Mouse (Mus musculus): ENCODE results near the gene Coch. TPM values are rescaled to one million over a fixed set of nuclear protein-coding genes. Genes with fewer than 3 reads are reported as not detected.
"Not testable (repeated sequence)": the region's sequence is repeated elsewhere in the genome, so short reads cannot be mapped to it uniquely, and the experiment has no call there.

The Coch gene
- polyA plus RNA-seq, 1 experiment from 2014 or later = 11.9 TPM

GRCm38 (mm10) chr12:51603306-51603705 lies 10.2 kb downstream of the Coch start:
- ATAC-seq (ENCODE audit: low FRiP score) = no peak
- Histone ChIP-seq H3K27me3 (no peaks in the 10 kb centered on the region), H3K9ac (no peak overlapping the region), H3K36me3 (peaks cover 14% of the 10 kb centered on the region; the same call in 1 of the 2 replicates), H3K9me3 (replicated peaks) (no peaks in the 10 kb centered on the region), H3K4me2 (replicated peaks) (no peak overlapping the region), H3K4me1 (no peaks in the 10 kb centered on the region), H3K4me3 (no peak overlapping the region), H3K27ac (no peak overlapping the region)
- WGBS = 97% methylated on average over 10 of the region's 10 CpGs

GRCm38 (mm10) chr12:51606138-51606537 lies 13.0 kb downstream of the Coch start:
- Histone ChIP-seq H3K4me3 (no peak overlapping the region), H3K27ac (no peak overlapping the region), H3K4me1 (no peaks in the 10 kb centered on the region), H3K9ac (no peak overlapping the region), H3K36me3 (peaks cover 26% of the 10 kb centered on the region), H3K27me3 (no peaks in the 10 kb centered on the region), H3K9me3 (replicated peaks) (no peaks in the 10 kb centered on the region), H3K4me2 (replicated peaks) (no peak overlapping the region)
- 91% methylated on average over 4 of the region's 4 CpGs for WGBS
- no peak for ATAC-seq (ENCODE audit: low FRiP score)

- 95% methylated on average over 5 of the region's 5 CpGs for WGBS
- ATAC-seq (ENCODE audit: low FRiP score) = no peak
- no peak overlapping the region for H3K9ac ChIP-seq
- H3K9me3 ChIP-seq (replicated peaks) = no peaks in the 10 kb centered on the region
- H3K27ac ChIP-seq = no peak overlapping the region
- no peaks in the 10 kb centered on the region for H3K4me1 ChIP-seq
- H3K4me3 ChIP-seq = no peak overlapping the region
- H3K4me2 ChIP-seq (replicated peaks) = no peak overlapping the region
- no peaks in the 10 kb centered on the region for H3K27me3 ChIP-seq
- peaks cover 44% of the 10 kb centered on the region for H3K36me3 ChIP-seq
Measured at GRCm38 (mm10) chr12:51612361-51612760, 19.2 kb downstream of the Coch start.

GRCm38 (mm10) chr12:51620572-51620971 lies 27.4 kb downstream of the Coch start:
- Histone ChIP-seq H3K4me3 (no peak overlapping the region), H3K9me3 (replicated peaks) (no peaks in the 10 kb centered on the region), H3K27me3 (no peaks in the 10 kb centered on the region), H3K36me3 (peaks cover 18% of the 10 kb centered on the region), H3K4me1 (no peaks in the 10 kb centered on the region), H3K27ac (no peak overlapping the region), H3K4me2 (replicated peaks) (no peak overlapping the region), H3K9ac (no peak overlapping the region)
- ATAC-seq (ENCODE audit: low FRiP score) = no peak

GRCm38 (mm10) chr12:51621161-51621560 lies 28.0 kb downstream of the Coch start:
- Histone ChIP-seq H3K9ac (no peak overlapping the region), H3K36me3 (peaks cover 15% of the 10 kb centered on the region), H3K9me3 (replicated peaks) (no peaks in the 10 kb centered on the region), H3K4me3 (no peak overlapping the region), H3K4me2 (replicated peaks) (no peak overlapping the region), H3K27me3 (no peaks in the 10 kb centered on the region), H3K4me1 (no peaks in the 10 kb centered on the region), H3K27ac (no peak overlapping the region)
- ATAC-seq (ENCODE audit: low FRiP score) = no peak
- 96% methylated on average over 5 of the region's 5 CpGs for WGBS

- Histone ChIP-seq H3K27ac (no peak overlapping the region), H3K4me2 (replicated peaks) (no peak overlapping the region), H3K4me1 (no peaks in the 10 kb centered on the region), H3K4me3 (no peak overlapping the region), H3K9ac (no peak overlapping the region), H3K27me3 (no peaks in the 10 kb centered on the region), H3K36me3 (peaks cover 5% of the 10 kb centered on the region; the same call in 1 of the 2 replicates), H3K9me3 (replicated peaks) (no peaks in the 10 kb centered on the region)
- 78% methylated on average over 5 of the region's 5 CpGs for WGBS
- peak; percentile 50; the same call in 1 of the 2 replicates for ATAC-seq (ENCODE audit: low FRiP score)
Measured at GRCm38 (mm10) chr12:51622670-51623365, 29.7 kb downstream of the Coch start.

- no peaks in the 10 kb centered on the region for H3K4me1 ChIP-seq
- H3K27me3 ChIP-seq = no peaks in the 10 kb centered on the region
- no peak overlapping the region for H3K27ac ChIP-seq
- no peak overlapping the region for H3K4me3 ChIP-seq
- no peak overlapping the region for H3K9ac ChIP-seq
- ATAC-seq (ENCODE audit: low FRiP score) = peak; percentile 54; the same call in 1 of the 2 replicates
- no peaks in the 10 kb centered on the region for H3K9me3 ChIP-seq (replicated peaks)
- H3K36me3 ChIP-seq = peaks cover 2% of the 10 kb centered on the region; the same call in 1 of the 2 replicates
- H3K4me2 ChIP-seq (replicated peaks) = no peak overlapping the region
Measured at GRCm38 (mm10) chr12:51623366-51623694, 30.2 kb downstream of the Coch start.

- H3K27me3 ChIP-seq = no peaks in the 10 kb centered on the region
- H3K9me3 ChIP-seq (replicated peaks) = no peaks in the 10 kb centered on the region
- H3K36me3 ChIP-seq = no peaks in the 10 kb centered on the region
- no peak overlapping the region for H3K4me2 ChIP-seq (replicated peaks)
- WGBS = 73% methylated on average over 4 of the region's 4 CpGs
- no peak overlapping the region for H3K27ac ChIP-seq
- no peak overlapping the region for H3K9ac ChIP-seq
- ATAC-seq (ENCODE audit: low FRiP score) = no peak
- no peak overlapping the region for H3K4me3 ChIP-seq
- H3K4me1 ChIP-seq = no peaks in the 10 kb centered on the region
Measured at GRCm38 (mm10) chr12:51633481-51633880, 40.3 kb downstream of the Coch start.

- Histone ChIP-seq H3K4me3 (no peak overlapping the region), H3K27ac (no peak overlapping the region), H3K9ac (no peak overlapping the region), H3K4me2 (replicated peaks) (no peak overlapping the region), H3K9me3 (replicated peaks) (no peaks in the 10 kb centered on the region), H3K4me1 (no peaks in the 10 kb centered on the region), H3K36me3 (no peaks in the 10 kb centered on the region), H3K27me3 (no peaks in the 10 kb centered on the region)
- no peak for ATAC-seq (ENCODE audit: low FRiP score)
- WGBS = 88% methylated on average over 2 of the region's 2 CpGs
Measured at GRCm38 (mm10) chr12:51636260-51636659, 43.1 kb downstream of the Coch start.

GRCm38 (mm10) chr12:51636689-51637470 lies 43.7 kb downstream of the Coch start:
- no peak for ATAC-seq (ENCODE audit: low FRiP score)
- H3K4me3 ChIP-seq = no peak overlapping the region
- 88% methylated on average over 2 of the region's 2 CpGs for WGBS
- no peak overlapping the region for H3K27ac ChIP-seq
- H3K27me3 ChIP-seq = no peaks in the 10 kb centered on the region
- no peaks in the 10 kb centered on the region for H3K36me3 ChIP-seq
- no peak overlapping the region for H3K4me2 ChIP-seq (replicated peaks)
- H3K9me3 ChIP-seq (replicated peaks) = no peaks in the 10 kb centered on the region
- H3K9ac ChIP-seq = no peak overlapping the region
- no peaks in the 10 kb centered on the region for H3K4me1 ChIP-seq

- no peak overlapping the region for H3K4me2 ChIP-seq (replicated peaks)
- H3K4me3 ChIP-seq = no peak overlapping the region
- no peaks in the 10 kb centered on the region for H3K27me3 ChIP-seq
- no peak overlapping the region for H3K9ac ChIP-seq
- no peaks in the 10 kb centered on the region for H3K9me3 ChIP-seq (replicated peaks)
- ATAC-seq (ENCODE audit: low FRiP score) = no peak
- WGBS = 64% methylated on average over 6 of the region's 6 CpGs
- no peak overlapping the region for H3K27ac ChIP-seq
- no peaks in the 10 kb centered on the region for H3K4me1 ChIP-seq
- H3K36me3 ChIP-seq = 0 out of 2 replicates have a peak, but pooled peaks cover under 1% of the 10 kb centered on the region
Measured at GRCm38 (mm10) chr12:51641871-51642270, 48.7 kb downstream of the Coch start.

- H3K27ac ChIP-seq; H3K9ac ChIP-seq; H3K4me1 ChIP-seq; ATAC-seq (ENCODE audit: low FRiP score); H3K27me3 ChIP-seq; H3K4me3 ChIP-seq; H3K4me2 ChIP-seq (replicated peaks); H3K9me3 ChIP-seq (replicated peaks): not testable (repeated sequence)
- H3K36me3 ChIP-seq = peaks cover 25% of the 10 kb centered on the region
Measured at GRCm38 (mm10) chr12:51649401-51649800, 56.3 kb downstream of the Coch start.
